22 mouse cellular contexts compared by ENCODE assay signal in genomic region chr10:126652693-126653092, GRCm38 (mm10).
DNase-seq lines count a peak whose midpoint lies in the region; ATAC-seq and TF ChIP-seq lines count a peak whose summit lies in the region.
"Had no signal": no experiment of that assay in that cellular context is flagged by ENCODE, and none has a peak within 500 bp of the region (broad histone marks: within the 10 kb centered on the region; RNA-seq: fewer than 3 reads in every experiment).

No protein-coding gene starts in this region.

- no peaks in the 10 kb centered on the region; the same call in 1 of the 2 replicates for H3K27me3 ChIP-seq in kidney, adult 2 months (replicated peaks; ENCODE audit: control insufficient read depth, insufficient read depth, low read length)
- no peaks in the 10 kb centered on the region for H3K27me3 ChIP-seq in limb, embryonic 12.5 days
- no peaks in the 10 kb centered on the region for H3K27me3 ChIP-seq in limb, embryonic 10.5 days (ENCODE audit: low read depth, poor library complexity, severe bottlenecking)
- no peaks in the 10 kb centered on the region for H3K27me3 ChIP-seq in midbrain, embryonic 15.5 days (replicated peaks)
- H3K27me3 ChIP-seq in midbrain, embryonic 13.5 days: no peaks in the 10 kb centered on the region
- H3K27me3 ChIP-seq: embryonic facial prominence, embryonic 13.5 days; embryonic facial prominence, embryonic 15.5 days; forebrain, embryonic 12.5 days had no signal

- WGBS in kidney, adult 2 months: 60% methylated on average over 3 of the region's 3 CpGs
- WGBS in limb, embryonic 12.5 days: 53% methylated on average over 3 of the region's 3 CpGs
- WGBS in limb, embryonic 10.5 days: 68% methylated on average over 3 of the region's 3 CpGs
- WGBS in midbrain, embryonic 15.5 days: 93% methylated on average over 3 of the region's 3 CpGs
- WGBS in midbrain, embryonic 13.5 days: 86% methylated on average over 3 of the region's 3 CpGs

- TF ChIP-seq POLR2A in kidney, adult 2 months (IDR thresholded peaks at IDR 0.05; ENCODE audit: low read depth, low read length): no peak

- no peak overlapping the region for H3K27ac ChIP-seq in kidney, adult 2 months (ENCODE audit: insufficient read depth, low read depth, low read length)
- no peak overlapping the region for H3K27ac ChIP-seq in limb, embryonic 12.5 days
- no peak overlapping the region for H3K27ac ChIP-seq in limb, embryonic 10.5 days
- H3K27ac ChIP-seq in midbrain, embryonic 15.5 days: 0 out of 2 replicates have a peak overlapping the region, but pooled peaks have one; percentile 5
- no peak overlapping the region for H3K27ac ChIP-seq in midbrain, embryonic 13.5 days
- H3K27ac ChIP-seq: embryonic facial prominence, embryonic 13.5 days; embryonic facial prominence, embryonic 15.5 days; forebrain, embryonic 10.5 days; forebrain, embryonic 12.5 days had no signal

- H3K4me1 ChIP-seq in kidney, adult 2 months (ENCODE audit: control insufficient read depth, insufficient read depth, low read length): no peaks in the 10 kb centered on the region
- peaks cover 3% of the 10 kb centered on the region; the same call in 1 of the 2 replicates for H3K4me1 ChIP-seq in limb, embryonic 12.5 days (replicated peaks)
- no peaks in the 10 kb centered on the region for H3K4me1 ChIP-seq in limb, embryonic 10.5 days
- peaks cover 8% of the 10 kb centered on the region; the same call in 1 of the 2 replicates for H3K4me1 ChIP-seq in midbrain, embryonic 15.5 days
- 0 out of 2 replicates have a peak, but pooled peaks cover 4% of the 10 kb centered on the region for H3K4me1 ChIP-seq in midbrain, embryonic 13.5 days (replicated peaks)
- H3K4me1 ChIP-seq: embryonic facial prominence, embryonic 13.5 days; embryonic facial prominence, embryonic 15.5 days; forebrain, embryonic 10.5 days; forebrain, embryonic 12.5 days had no signal

- no peaks in the 10 kb centered on the region for H3K9me3 ChIP-seq in limb, embryonic 12.5 days
- no peaks in the 10 kb centered on the region for H3K9me3 ChIP-seq in limb, embryonic 10.5 days (replicated peaks)
- no peaks in the 10 kb centered on the region for H3K9me3 ChIP-seq in midbrain, embryonic 15.5 days
- no peaks in the 10 kb centered on the region for H3K9me3 ChIP-seq in midbrain, embryonic 13.5 days
- H3K9me3 ChIP-seq: embryonic facial prominence, embryonic 13.5 days; embryonic facial prominence, embryonic 15.5 days; forebrain, embryonic 10.5 days; forebrain, embryonic 12.5 days had no signal

- 0 out of 2 replicates have a peak, but pooled peaks have one; percentile 56 for ATAC-seq in limb, embryonic 12.5 days (ENCODE audit: insufficient number of reproducible peaks, insufficient read depth, low FRiP score, low TSS enrichment, low read depth)
- ATAC-seq in midbrain, embryonic 15.5 days (replicated peaks): no peak
- no peak for ATAC-seq in midbrain, embryonic 13.5 days
- ATAC-seq: forebrain, embryonic 14.5 days had no signal

- no peak for TF ChIP-seq CTCF in kidney, adult 2 months (conservative IDR thresholded peaks at IDR 0.05; ENCODE audit: insufficient read depth, insufficient read length, low read depth, low read length)

- DNase-seq in kidney, adult 2 months: peak; percentile 11
- no peak for DNase-seq in kidney, adult 18-20 months
- DNase-seq in limb, embryonic 10.5 days (ENCODE audit: low spot score): no peak
- DNase-seq: adrenal gland, adult 2 months; adrenal gland, postnatal 10 days; adrenal gland, postnatal 25 days; cerebellum, adult 11 months; cerebellum, adult 18-20 months; cerebellum, adult 8-10 months; cerebellum, adult 9-11 months; cerebellum, postnatal 14 days; cerebellum, postnatal 36 days; embryo, embryonic 11 days had no signal

- no peak overlapping the region for H3K4me3 ChIP-seq in kidney, adult 2 months (ENCODE audit: insufficient read depth, low read depth, low read length)
- H3K4me3 ChIP-seq in limb, embryonic 12.5 days (replicated peaks): no peak overlapping the region
- H3K4me3 ChIP-seq in limb, embryonic 10.5 days: no peak overlapping the region
- H3K4me3 ChIP-seq in midbrain, embryonic 15.5 days: no peak overlapping the region
- H3K4me3 ChIP-seq in midbrain, embryonic 13.5 days (replicated peaks): no peak overlapping the region
- H3K4me3 ChIP-seq: embryonic facial prominence, embryonic 13.5 days; embryonic facial prominence, embryonic 15.5 days; erythroblast, embryonic 14.5 days; forebrain, embryonic 10.5 days; forebrain, embryonic 12.5 days had no signal

- no peak overlapping the region for H3K4me2 ChIP-seq in limb, embryonic 12.5 days
- no peak overlapping the region for H3K4me2 ChIP-seq in midbrain, embryonic 15.5 days
- H3K4me2 ChIP-seq in midbrain, embryonic 13.5 days (replicated peaks): no peak overlapping the region
- H3K4me2 ChIP-seq: embryonic facial prominence, embryonic 13.5 days; embryonic facial prominence, embryonic 15.5 days; forebrain, embryonic 12.5 days had no signal

- H3K9ac ChIP-seq in limb, embryonic 12.5 days (replicated peaks): no peak overlapping the region
- H3K9ac ChIP-seq in midbrain, embryonic 15.5 days: no peak overlapping the region
- no peak overlapping the region for H3K9ac ChIP-seq in midbrain, embryonic 13.5 days (replicated peaks)
- H3K9ac ChIP-seq: embryonic facial prominence, embryonic 13.5 days; embryonic facial prominence, embryonic 15.5 days; forebrain, embryonic 12.5 days had no signal

- H3K36me3 ChIP-seq in kidney, adult 2 months (ENCODE audit: control insufficient read depth, insufficient read depth, low read length): no peaks in the 10 kb centered on the region
- no peaks in the 10 kb centered on the region for H3K36me3 ChIP-seq in limb, embryonic 12.5 days
- H3K36me3 ChIP-seq in limb, embryonic 10.5 days: no peaks in the 10 kb centered on the region
- H3K36me3 ChIP-seq in midbrain, embryonic 15.5 days (replicated peaks): no peaks in the 10 kb centered on the region
- H3K36me3 ChIP-seq in midbrain, embryonic 13.5 days: no peaks in the 10 kb centered on the region
- H3K36me3 ChIP-seq: embryonic facial prominence, embryonic 13.5 days; embryonic facial prominence, embryonic 15.5 days; forebrain, embryonic 10.5 days; forebrain, embryonic 12.5 days had no signal
